21 mouse cellular contexts compared by ENCODE assay signal in the genomic region with DNA sequence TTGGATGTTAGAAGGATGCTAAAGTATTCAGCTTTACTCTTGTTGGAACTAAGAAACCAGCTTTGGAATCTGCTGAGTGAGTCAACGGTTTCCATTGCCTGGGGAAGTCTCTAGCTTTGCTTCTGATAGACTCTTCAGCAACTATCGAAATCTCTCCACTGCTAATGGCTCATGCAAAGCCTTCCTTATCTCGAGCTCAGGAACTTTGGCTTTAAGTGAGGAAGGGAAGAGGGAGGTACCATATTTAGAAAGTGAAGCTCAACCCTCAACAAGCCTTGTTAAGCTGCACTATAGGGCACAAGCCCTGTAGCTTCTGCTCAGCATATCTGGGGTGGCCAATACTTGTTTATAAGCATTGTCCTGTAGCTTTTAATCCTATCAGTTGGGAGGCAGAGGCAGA. TPM values are rescaled to one million over a fixed set of nuclear protein-coding genes. Genes with fewer than 3 reads are reported as not detected.
DNase-seq lines count a peak whose midpoint lies in the region; ATAC-seq and TF ChIP-seq lines count a peak whose summit lies in the region.
"Had no signal": no experiment of that assay in that cellular context is flagged by ENCODE, and none has a peak within 500 bp of the region (broad histone marks: within the 10 kb centered on the region; RNA-seq: fewer than 3 reads in every experiment).

No protein-coding gene starts in this region.

- no peaks in the 10 kb centered on the region for H3K27me3 ChIP-seq in forebrain, embryonic 10.5 days (ENCODE audit: poor library complexity, severe bottlenecking)
- H3K27me3 ChIP-seq in forebrain, embryonic 13.5 days = no peaks in the 10 kb centered on the region
- H3K27me3 ChIP-seq in heart, postnatal 0 days (ENCODE audit: control insufficient read depth, insufficient read depth, low read length) = no peaks in the 10 kb centered on the region
- no peaks in the 10 kb centered on the region for H3K27me3 ChIP-seq in embryonic facial prominence, embryonic 12.5 days
- H3K27me3 ChIP-seq: neural tube, embryonic 12.5 days had no signal

- no peak for TF ChIP-seq CTCF in heart, postnatal 0 days (IDR thresholded peaks at IDR 0.05; ENCODE audit: low read depth)

- no peaks in the 10 kb centered on the region for H3K9me3 ChIP-seq in forebrain, embryonic 10.5 days
- H3K9me3 ChIP-seq in forebrain, embryonic 13.5 days (replicated peaks) = no peaks in the 10 kb centered on the region
- H3K9me3 ChIP-seq in heart, postnatal 0 days (replicated peaks; ENCODE audit: control insufficient read depth, low read length) = no peaks in the 10 kb centered on the region
- no peaks in the 10 kb centered on the region for H3K9me3 ChIP-seq in embryonic facial prominence, embryonic 12.5 days
- H3K9me3 ChIP-seq: neural tube, embryonic 12.5 days had no signal

- H3K9ac ChIP-seq in forebrain, embryonic 13.5 days = no peak overlapping the region
- no peak overlapping the region for H3K9ac ChIP-seq in heart, postnatal 0 days (replicated peaks; ENCODE audit: low read depth, low read length)
- no peak overlapping the region for H3K9ac ChIP-seq in embryonic facial prominence, embryonic 12.5 days
- H3K9ac ChIP-seq: neural tube, embryonic 12.5 days had no signal

- no peak for ATAC-seq in forebrain, embryonic 13.5 days
- no peak for ATAC-seq in heart, postnatal 0 days (ENCODE audit: insufficient read depth, low read depth)
- ATAC-seq in embryonic facial prominence, embryonic 12.5 days (ENCODE audit: insufficient number of reproducible peaks, insufficient read depth, low FRiP score, low TSS enrichment) = no peak
- 0 out of 2 replicates have a peak, but pooled peaks have one; percentile 14 for ATAC-seq in megakaryocyte-erythroid progenitor cell, adult 5-6 weeks (replicated peaks; ENCODE audit: low FRiP score, low TSS enrichment, poor library complexity, severe bottlenecking)

- WGBS in forebrain, embryonic 10.5 days = 57% methylated on average over 3 of the region's 3 CpGs
- WGBS in forebrain, embryonic 13.5 days = 69% methylated on average over 3 of the region's 3 CpGs
- WGBS in heart, postnatal 0 days = 4% methylated on average over 3 of the region's 3 CpGs
- 24% methylated on average over 3 of the region's 3 CpGs for WGBS in embryonic facial prominence, embryonic 12.5 days

- no peak for DNase-seq in forebrain, embryonic 10.5 days (ENCODE audit: extremely low spot score, low spot score)
- peak; percentile 25 for DNase-seq in heart, postnatal 0 days (ENCODE audit: low spot score)
- DNase-seq in heart, adult 9 months (ENCODE audit: low spot score in 2 of 2) = no peak
- DNase-seq in layer of hippocampus, adult 18-20 months (ENCODE audit: low spot score in 2 of 2) = no peak
- DNase-seq in T-cell, adult 2 months (ENCODE audit: low spot score) = no peak
- DNase-seq: adrenal gland, postnatal 25 days; cerebellum, adult 11-12 months; cerebellum, postnatal 14 days; kidney, adult 18-20 months; right cerebral cortex, adult 18-20 months had no signal

- 0 out of 2 replicates have a peak overlapping the region, but pooled peaks have one; percentile 1 for H3K27ac ChIP-seq in forebrain, embryonic 10.5 days
- H3K27ac ChIP-seq in forebrain, embryonic 13.5 days = no peak overlapping the region
- no peak overlapping the region for H3K27ac ChIP-seq in heart, postnatal 0 days (ENCODE audit: low read depth)
- H3K27ac ChIP-seq in embryonic facial prominence, embryonic 12.5 days = peak overlapping the region; percentile 66
- H3K27ac ChIP-seq: kidney, postnatal 0 days; layer of hippocampus, adult 2 months; neural tube, embryonic 12.5 days; stomach, postnatal 0 days had no signal

- H3K4me2 ChIP-seq in forebrain, embryonic 13.5 days = no peak overlapping the region
- no peak overlapping the region for H3K4me2 ChIP-seq in heart, postnatal 0 days (ENCODE audit: low read depth, low read length)
- no peak overlapping the region for H3K4me2 ChIP-seq in embryonic facial prominence, embryonic 12.5 days (replicated peaks)
- H3K4me2 ChIP-seq: midbrain, embryonic 11.5 days; neural tube, embryonic 12.5 days had no signal

- H3K4me3 ChIP-seq in forebrain, embryonic 10.5 days = no peak overlapping the region
- H3K4me3 ChIP-seq in forebrain, embryonic 13.5 days = no peak overlapping the region
- no peak overlapping the region for H3K4me3 ChIP-seq in heart, postnatal 0 days (ENCODE audit: low read depth, low read length)
- H3K4me3 ChIP-seq in embryonic facial prominence, embryonic 12.5 days = no peak overlapping the region
- H3K4me3 ChIP-seq: layer of hippocampus, adult 2 months; neural tube, embryonic 12.5 days had no signal

- no peak for TF ChIP-seq EP300 in heart, postnatal 0 days (IDR thresholded peaks at IDR 0.05; ENCODE audit: low read depth)

- H3K4me1 ChIP-seq in forebrain, embryonic 10.5 days = peaks cover 30% of the 10 kb centered on the region
- H3K4me1 ChIP-seq in forebrain, embryonic 13.5 days = peaks cover 6% of the 10 kb centered on the region; the same call in 1 of the 2 replicates
- peaks cover 15% of the 10 kb centered on the region; the same call in 1 of the 2 replicates for H3K4me1 ChIP-seq in heart, postnatal 0 days (ENCODE audit: control insufficient read depth, insufficient read depth)
- H3K4me1 ChIP-seq in embryonic facial prominence, embryonic 12.5 days = peaks cover 19% of the 10 kb centered on the region
- H3K4me1 ChIP-seq: neural tube, embryonic 12.5 days had no signal

- H3K36me3 ChIP-seq in forebrain, embryonic 10.5 days (replicated peaks) = peaks cover 41% of the 10 kb centered on the region
- H3K36me3 ChIP-seq in forebrain, embryonic 13.5 days (ENCODE audit: poor library complexity, severe bottlenecking) = peaks cover 44% of the 10 kb centered on the region
- H3K36me3 ChIP-seq in heart, postnatal 0 days (replicated peaks; ENCODE audit: control insufficient read depth, insufficient read depth, low read length) = peaks cover 31% of the 10 kb centered on the region
- H3K36me3 ChIP-seq in embryonic facial prominence, embryonic 12.5 days = peaks cover 34% of the 10 kb centered on the region

RNA-seq across cellular contexts. Expression of a gene that starts 8.2 kb away (rescaled TPM):
- polyA plus RNA-seq in forebrain, embryonic 10.5 days (2016; fragmentation: Nextera tagmentation; extraction: Ambion mirVana) = 0.28 and 0.30 TPM in 2 replicates
- polyA plus RNA-seq in forebrain, embryonic 13.5 days (2015; fragmentation: Nextera tagmentation; extraction: Ambion mirVana) = 0.52 and 1.2 TPM in 2 replicates
- total RNA-seq in heart, postnatal 0 days (2014; rRNA removed; ENCODE audit: low replicate concordance) = not detected in 2 replicates
- polyA plus RNA-seq in heart, postnatal 0 days (2015; fragmentation: Nextera tagmentation; extraction: Ambion mirVana) = 0.27 TPM in 1 of 2 replicates, not detected in the other
- polyA plus RNA-seq in embryonic facial prominence, embryonic 12.5 days (2016; fragmentation: Nextera tagmentation; extraction: Ambion mirVana) = 0.17 and 0.20 TPM in 2 replicates
- not detected in 2 replicates for total RNA-seq in megakaryocyte-erythroid progenitor cell, adult 5-6 weeks (2014; fragmentation: Nextera tagmentation)
- not detected in 2 replicates for total RNA-seq in megakaryocyte-erythroid progenitor cell, adult 5-6 weeks (2017)
- total RNA-seq in layer of hippocampus, adult 18-20 months (2021) = 1 to 10 TPM in 1 of 2 experiments, under 1 TPM in 1; 0.84 to 1.1 TPM
- total RNA-seq: adrenal gland, postnatal 25 days; gastrocnemius, adult 18-20 months; granulocyte monocyte progenitor cell, adult 5-6 weeks; monocyte, adult 5-6 weeks had no signal

RNA-seq across cellular contexts. Expression of a gene that starts 9.2 kb away (rescaled TPM):
- polyA plus RNA-seq in forebrain, embryonic 10.5 days (2016; fragmentation: Nextera tagmentation; extraction: Ambion mirVana) = 28.5 and 30.8 TPM in 2 replicates
- polyA plus RNA-seq in forebrain, embryonic 13.5 days (2015; fragmentation: Nextera tagmentation; extraction: Ambion mirVana) = 27.1 and 29.1 TPM in 2 replicates
- total RNA-seq in heart, postnatal 0 days (2014; rRNA removed; ENCODE audit: low replicate concordance) = 15.9 and 29.2 TPM in 2 replicates
- 9.9 and 10.5 TPM in 2 replicates for polyA plus RNA-seq in heart, postnatal 0 days (2015; fragmentation: Nextera tagmentation; extraction: Ambion mirVana)
- polyA plus RNA-seq in embryonic facial prominence, embryonic 12.5 days (2016; fragmentation: Nextera tagmentation; extraction: Ambion mirVana) = 37.6 and 40.6 TPM in 2 replicates
- 25.4 and 26.1 TPM in 2 replicates for total RNA-seq in megakaryocyte-erythroid progenitor cell, adult 5-6 weeks (2014; fragmentation: Nextera tagmentation)
- total RNA-seq in megakaryocyte-erythroid progenitor cell, adult 5-6 weeks (2017) = 32.2 and 33.6 TPM in 2 replicates
- total RNA-seq in layer of hippocampus, adult 18-20 months (2021) = 10 to 100 TPM; 13.8 to 15.4 TPM

RNA-seq across cellular contexts. Expression of a gene that starts 27.7 kb away (rescaled TPM):
- polyA plus RNA-seq in forebrain, embryonic 10.5 days (2016; fragmentation: Nextera tagmentation; extraction: Ambion mirVana) = 82.6 and 96.5 TPM in 2 replicates
- 146 and 148 TPM in 2 replicates for polyA plus RNA-seq in forebrain, embryonic 13.5 days (2015; fragmentation: Nextera tagmentation; extraction: Ambion mirVana)
- total RNA-seq in heart, postnatal 0 days (2014; rRNA removed; ENCODE audit: low replicate concordance) = 11.0 and 28.9 TPM in 2 replicates
- polyA plus RNA-seq in heart, postnatal 0 days (2015; fragmentation: Nextera tagmentation; extraction: Ambion mirVana) = 28.9 and 33.2 TPM in 2 replicates
- polyA plus RNA-seq in embryonic facial prominence, embryonic 12.5 days (2016; fragmentation: Nextera tagmentation; extraction: Ambion mirVana) = 78.8 and 86.9 TPM in 2 replicates
- 31.2 and 52.8 TPM in 2 replicates for total RNA-seq in megakaryocyte-erythroid progenitor cell, adult 5-6 weeks (2014; fragmentation: Nextera tagmentation)
- total RNA-seq in megakaryocyte-erythroid progenitor cell, adult 5-6 weeks (2017) = 34.5 and 49.7 TPM in 2 replicates
- total RNA-seq in layer of hippocampus, adult 18-20 months (2021) = 100 to 1,000 TPM; 113 to 118 TPM

RNA-seq across cellular contexts. Expression of a gene that starts 40.9 kb away (rescaled TPM):
- 99.7 and 107 TPM in 2 replicates for polyA plus RNA-seq in forebrain, embryonic 10.5 days (2016; fragmentation: Nextera tagmentation; extraction: Ambion mirVana)
- 83.2 and 90.8 TPM in 2 replicates for polyA plus RNA-seq in forebrain, embryonic 13.5 days (2015; fragmentation: Nextera tagmentation; extraction: Ambion mirVana)
- 15.5 and 21.1 TPM in 2 replicates for total RNA-seq in heart, postnatal 0 days (2014; rRNA removed; ENCODE audit: low replicate concordance)
- 44.2 and 47.4 TPM in 2 replicates for polyA plus RNA-seq in heart, postnatal 0 days (2015; fragmentation: Nextera tagmentation; extraction: Ambion mirVana)
- 101 and 105 TPM in 2 replicates for polyA plus RNA-seq in embryonic facial prominence, embryonic 12.5 days (2016; fragmentation: Nextera tagmentation; extraction: Ambion mirVana)
- total RNA-seq in megakaryocyte-erythroid progenitor cell, adult 5-6 weeks (2014; fragmentation: Nextera tagmentation) = 98.8 and 99.5 TPM in 2 replicates
- 228 and 279 TPM in 2 replicates for total RNA-seq in megakaryocyte-erythroid progenitor cell, adult 5-6 weeks (2017)
- 10 to 100 TPM; 54.8 to 62.3 TPM for total RNA-seq in layer of hippocampus, adult 18-20 months (2021)

Comparison
In these comparisons a context has a peak if more than half of its experiments do, and no peak if none do; other contexts are left out.
1. H3K27ac ChIP-seq: peak in forebrain, embryonic 10.5 days (single experiment) and embryonic facial prominence, embryonic 12.5 days (single experiment); none in forebrain, embryonic 13.5 days (single experiment) and heart, postnatal 0 days (single experiment).